Mouse (Mus musculus) lung, postnatal 0 days (tissue): ENCODE data around the gene Npepps.

Source experiments
- CTCF ChIP-seq: IDR thresholded peaks from 2 replicates; pipeline ENCODE4 v1.5.1; 2016; ENCODE audit warnings: antibody characterized with exemption, mild to moderate bottlenecking
- EP300 ChIP-seq: IDR thresholded peaks from 2 replicates; pipeline ENCODE4 v1.6.1; 2016; ENCODE audit warnings: antibody characterized with exemption, mild to moderate bottlenecking, control low read depth

DNA sequence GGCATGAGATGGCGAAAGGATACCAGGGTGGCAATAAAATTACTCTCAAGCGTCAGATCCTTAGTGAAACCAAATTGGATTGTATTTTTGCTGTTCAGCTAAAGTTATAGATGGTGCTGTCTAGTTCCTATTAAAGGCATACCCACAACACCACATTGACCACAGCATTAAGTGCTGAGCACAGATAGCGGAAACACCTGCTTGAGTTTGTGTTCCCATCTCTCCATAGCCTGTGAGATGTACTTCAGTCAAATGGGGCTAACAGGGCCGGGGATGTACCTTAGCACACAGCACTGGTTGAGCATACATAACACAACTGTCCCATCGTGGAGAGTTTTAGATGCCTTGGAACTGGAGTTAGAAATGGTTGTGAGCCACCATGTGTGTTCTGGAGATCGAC lies 89.4 kb downstream of the Npepps start:
- TF ChIP-seq CTCF (no peak), EP300 (no peak)
